Mouse (Mus musculus) brain, embryonic 14.5 days (tissue): Measurements from ENCODE around the gene Whamm. TPM values are rescaled to one million over a fixed set of nuclear protein-coding genes. Genes with fewer than 3 reads are reported as not detected.

Experiments used
- DNase-seq: peaks from one replicate; pipeline ENCODE4 v3.0.0-alpha.2; 2011; ENCODE audit warnings: low read depth
- CTCF ChIP-seq: fragments of 200-500 bp; IDR thresholded peaks from 2 replicates; pipeline ENCODE4 v1.5.1; 2012; ENCODE audit warnings: inconsistent platforms, mild to moderate bottlenecking, moderate library complexity, borderline replicate concordance; ENCODE audit not compliant: insufficient read depth, insufficient read length; ENCODE audit errors: extremely low read depth
- POLR2A ChIP-seq: fragments of 200-500 bp; IDR thresholded peaks from 2 replicates; pipeline ENCODE4 v1.6.1; 2012; ENCODE audit warnings: mild to moderate bottlenecking, inconsistent platforms, borderline replicate concordance; ENCODE audit not compliant: poor library complexity, insufficient read depth, insufficient read length, severe bottlenecking; ENCODE audit errors: extremely low read depth
- polyA plus RNA-seq: library from polyadenylated mRNA; depleted of rRNA; stranded (reverse); fragments of >200 nt; gene quantifications from 2 replicates; pipeline ENCODE4 v1.2.3, GENCODE M21; 2012

Whamm gene
- polyA plus RNA-seq, 1 experiment, result 14.9 TPM

GRCm38 (mm10) chr7:81565381-81566055 is 5.5 kb upstream of the Whamm start:
- DNase-seq, result peak; percentile 84

GRCm38 (mm10) chr7:81566332-81566731 is 4.7 kb upstream of the Whamm start:
- DNase-seq, result no peak
- no peak for TF ChIP-seq CTCF
- no peak for TF ChIP-seq POLR2A

More at GRCm38 (mm10) chr7:81565381-81566055, 5.5 kb upstream of the Whamm start:
- TF ChIP-seq POLR2A (no peak), CTCF (no peak)

GRCm38 (mm10) chr7:81566892-81567291 is 4.2 kb upstream of the Whamm start, which contains the start of gene Fsd2:
Gene Fsd2 (minus strand): TSS chr7:81566944.
- DNase-seq, result no peak
- no peak for TF ChIP-seq POLR2A
- no peak for TF ChIP-seq CTCF

DNA sequence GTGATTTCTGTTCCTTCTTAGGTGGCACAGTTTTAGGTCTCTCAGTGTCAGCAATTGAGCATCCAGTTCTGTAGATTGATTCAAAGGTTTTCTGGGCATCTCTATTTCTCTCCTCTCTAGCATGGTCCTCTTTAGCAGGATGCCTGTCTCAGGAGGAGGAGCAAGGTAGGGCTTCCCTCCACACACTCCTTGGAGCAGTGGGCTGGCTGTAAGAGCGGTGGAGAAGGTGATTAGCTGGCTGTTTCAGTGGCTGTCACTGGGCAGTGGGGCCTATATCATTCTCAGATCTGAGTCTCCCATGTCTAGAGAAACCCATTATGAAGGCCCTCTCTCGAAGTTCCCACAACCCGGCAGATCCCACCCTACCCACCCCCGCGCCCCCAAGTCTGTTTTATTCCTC is 3.7 kb upstream of the Whamm start:
- no peak for TF ChIP-seq CTCF
- no peak for TF ChIP-seq POLR2A
- no peak for DNase-seq

DNA sequence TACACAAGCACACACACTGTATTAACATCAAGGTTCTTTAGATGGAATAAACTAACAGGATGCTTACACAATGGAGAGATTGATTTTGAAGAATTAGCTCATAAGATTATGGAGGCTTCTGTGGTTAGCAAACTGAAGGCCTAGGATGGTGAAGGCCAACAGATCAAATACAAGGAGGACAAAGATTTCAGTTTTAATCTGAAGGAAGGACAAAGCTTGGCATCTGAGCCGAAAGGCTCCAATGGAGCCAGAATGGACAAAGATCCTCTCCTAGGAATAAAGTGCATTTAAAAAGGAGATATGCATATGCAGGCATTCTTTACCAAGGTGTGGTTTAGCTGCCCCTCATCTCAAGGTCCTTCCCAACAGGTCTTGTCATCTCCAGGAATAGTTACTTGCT is 1.2 kb upstream of the Whamm start:
- no peak for DNase-seq
- TF ChIP-seq POLR2A (no peak), CTCF (no peak)

GRCm38 (mm10) chr7:81570271-81570670 is 795 bp upstream of the Whamm start:
- DNase-seq, result no peak
- TF ChIP-seq POLR2A (no peak), CTCF (no peak)

- no peak for TF ChIP-seq POLR2A
- TF ChIP-seq CTCF, result peak; percentile 16; the same call in 1 of the 2 replicates
- no peak for DNase-seq
These were observed 336 bp upstream of the Whamm start for GRCm38 (mm10) chr7:81570752-81571107.

DNA sequence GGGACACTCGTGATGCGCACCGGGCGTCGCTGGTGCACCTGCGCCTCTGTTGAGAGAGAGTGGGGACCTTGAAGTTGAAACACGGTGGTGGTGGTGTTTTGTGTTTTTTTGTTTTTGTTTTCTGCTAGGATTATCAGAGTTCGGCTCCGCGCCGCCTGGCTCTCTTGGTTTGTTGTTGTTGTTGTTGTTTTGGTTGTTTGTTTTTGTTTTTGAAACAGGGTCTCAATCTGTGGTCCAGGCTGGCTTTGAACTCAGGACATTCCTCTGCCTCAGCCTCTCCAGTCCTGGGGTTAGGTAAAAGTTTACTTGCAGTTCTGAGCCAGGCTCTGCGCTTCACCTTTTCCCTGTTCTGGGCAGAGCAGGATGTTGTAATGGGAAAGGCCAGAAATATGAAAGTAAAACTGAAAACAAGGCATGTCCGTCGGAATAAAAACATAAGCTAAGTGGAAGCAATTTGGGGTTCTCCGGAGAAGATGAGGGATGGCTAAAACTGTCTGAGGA is 925 bp downstream of the Whamm start:
- no peak for DNase-seq
- TF ChIP-seq POLR2A, result no peak
- no peak for TF ChIP-seq CTCF

DNA sequence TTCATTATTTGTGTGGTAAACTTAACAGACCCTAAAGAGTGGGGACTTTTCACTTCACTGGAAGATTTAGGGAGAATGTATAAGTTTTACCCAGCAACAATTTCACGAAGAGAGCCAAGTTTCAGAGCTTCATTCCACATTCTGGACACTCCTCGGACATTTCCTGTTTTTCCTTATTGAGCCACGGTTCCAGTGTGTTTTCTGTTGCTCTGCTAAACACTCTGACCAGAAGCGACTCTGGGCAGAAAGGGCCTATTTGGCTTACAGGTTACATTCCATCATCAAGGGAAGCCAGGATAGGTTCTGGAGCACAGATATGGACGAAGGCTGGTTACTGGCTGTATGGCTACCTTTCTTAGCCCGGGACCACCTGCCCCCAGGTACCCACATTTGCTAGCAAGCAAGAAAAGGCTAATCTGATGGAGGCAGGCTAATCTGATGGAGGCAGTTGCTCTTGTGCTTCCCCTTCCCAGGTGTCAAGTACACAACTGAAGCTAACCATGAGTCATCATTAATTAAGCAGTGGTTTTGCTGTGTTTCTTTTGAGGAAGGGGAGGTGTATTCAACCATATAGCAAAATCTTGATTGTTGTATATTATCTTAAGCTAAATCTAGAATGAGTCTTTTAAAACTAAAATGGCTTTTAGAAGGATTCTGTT is 1.7 kb downstream of the Whamm start:
- DNase-seq, result no peak
- TF ChIP-seq CTCF (no peak), POLR2A (no peak)

GRCm38 (mm10) chr7:81573397-81573796 is 2.3 kb downstream of the Whamm start:
- TF ChIP-seq CTCF (no peak), POLR2A (no peak)

GRCm38 (mm10) chr7:81573821-81574220 is 2.8 kb downstream of the Whamm start:
- no peak for DNase-seq
- TF ChIP-seq CTCF, result no peak

More at GRCm38 (mm10) chr7:81573397-81573796, 2.3 kb downstream of the Whamm start:
- DNase-seq, result no peak

DNA sequence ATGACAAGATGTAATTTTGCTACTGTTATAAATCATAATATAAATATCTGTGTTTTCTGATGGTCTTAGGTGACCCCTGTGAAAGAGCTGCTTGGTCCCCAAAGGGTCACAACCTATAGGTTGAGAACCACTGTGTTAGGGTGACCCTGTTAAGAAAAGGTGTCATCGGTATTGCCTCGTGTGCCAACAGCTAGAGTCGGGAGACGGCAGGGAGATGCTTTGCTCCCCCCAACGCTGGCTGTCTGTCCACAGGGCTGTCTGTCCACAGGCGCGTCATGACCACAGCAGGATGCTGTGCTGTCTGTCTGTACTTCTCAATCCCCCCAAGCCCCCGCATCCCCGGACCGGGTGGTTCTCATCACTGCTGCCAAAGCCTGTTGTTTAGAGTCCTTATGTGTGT is 4.5 kb downstream of the Whamm start:
- DNase-seq, result no peak
- TF ChIP-seq POLR2A (no peak), CTCF (no peak)
